Mouse (Mus musculus): ENCODE results near the gene Paip2b. TPM values are rescaled to one million over a fixed set of nuclear protein-coding genes. Genes with fewer than 3 reads are reported as not detected.
A peak's percentile ranks its signal among the peaks of the same experiment; 100 is the strongest.
"Not testable (repeated sequence)": the region's sequence is repeated elsewhere in the genome, so short reads cannot be mapped to it uniquely, and the experiment has no call there.

Paip2b gene
- polyA plus RNA-seq, 1 experiment from 2014 or later, result 18.2 TPM

DNA sequence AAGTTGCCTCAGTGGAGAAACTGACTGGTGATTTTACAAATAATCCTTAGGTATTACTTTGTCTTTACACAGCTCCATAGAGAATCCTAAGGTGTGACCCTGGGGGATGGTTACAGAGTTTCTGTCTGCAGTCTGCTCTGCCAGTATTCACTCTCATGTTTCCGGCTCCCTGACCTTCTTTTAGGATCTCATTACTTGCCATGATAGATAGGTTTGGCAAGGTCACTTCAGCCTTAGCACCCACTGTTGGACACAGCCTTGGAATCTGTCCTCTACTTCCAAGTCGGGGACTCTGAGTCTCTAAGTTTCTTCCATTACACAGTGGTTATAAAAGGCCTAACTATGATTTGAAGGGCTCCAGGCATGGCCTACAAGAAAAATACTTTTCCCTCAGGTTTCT, 17.9 kb upstream of the Paip2b start:
- Histone ChIP-seq H3K27ac (ENCODE audit: low read depth, low read length) (no peak overlapping the region), H3K4me2 (replicated peaks; ENCODE audit: low read depth, low read length) (no peak overlapping the region), H3K27me3 (ENCODE audit: control insufficient read depth, insufficient read depth, low read length) (no peaks in the 10 kb centered on the region), H3K4me3 (ENCODE audit: low read length) (no peak overlapping the region), H3K9ac (ENCODE audit: low read depth, low read length) (no peak overlapping the region), H3K4me1 (ENCODE audit: control insufficient read depth, insufficient read depth, low read length) (no peaks in the 10 kb centered on the region), H3K9me3 (ENCODE audit: control insufficient read depth, low read length) (no peaks in the 10 kb centered on the region), H3K36me3 (ENCODE audit: control insufficient read depth, insufficient read depth, low read length) (no peaks in the 10 kb centered on the region)
- 71% methylated on average over 2 of the region's 2 CpGs for WGBS
- ATAC-seq (ENCODE audit: low FRiP score, low TSS enrichment), result no peak

DNA sequence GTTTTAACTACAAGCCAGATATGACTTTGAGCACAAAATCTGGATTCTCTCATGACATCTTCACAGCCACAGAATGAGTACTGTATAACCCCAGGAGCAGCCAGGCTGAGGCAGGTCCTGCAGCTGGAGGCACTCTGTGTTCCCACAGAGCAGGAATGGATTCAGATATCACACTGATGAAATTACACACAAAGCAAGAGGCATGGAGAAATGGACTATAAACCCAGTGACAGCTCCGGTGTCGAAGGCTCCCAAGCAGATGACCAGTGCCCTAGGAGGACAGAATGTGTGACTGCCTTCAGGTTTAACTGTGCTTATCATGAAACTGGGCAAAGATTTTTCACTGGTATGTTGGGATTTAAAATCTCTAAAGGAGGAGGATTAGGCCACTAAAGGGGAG, 14.6 kb upstream of the Paip2b start:
- no peak overlapping the region for H3K4me2 ChIP-seq (replicated peaks; ENCODE audit: low read depth, low read length)
- H3K9me3 ChIP-seq (ENCODE audit: control insufficient read depth, low read length), result no peaks in the 10 kb centered on the region
- no peak overlapping the region for H3K4me3 ChIP-seq (ENCODE audit: low read length)
- H3K27ac ChIP-seq (ENCODE audit: low read depth, low read length), result no peak overlapping the region
- no peaks in the 10 kb centered on the region for H3K4me1 ChIP-seq (ENCODE audit: control insufficient read depth, insufficient read depth, low read length)
- WGBS, result 61% methylated on average over 2 of the region's 2 CpGs
- ATAC-seq (ENCODE audit: low FRiP score, low TSS enrichment), result no peak
- no peaks in the 10 kb centered on the region for H3K36me3 ChIP-seq (ENCODE audit: control insufficient read depth, insufficient read depth, low read length)
- no peak overlapping the region for H3K9ac ChIP-seq (ENCODE audit: low read depth, low read length)
- no peaks in the 10 kb centered on the region for H3K27me3 ChIP-seq (ENCODE audit: control insufficient read depth, insufficient read depth, low read length)

DNA sequence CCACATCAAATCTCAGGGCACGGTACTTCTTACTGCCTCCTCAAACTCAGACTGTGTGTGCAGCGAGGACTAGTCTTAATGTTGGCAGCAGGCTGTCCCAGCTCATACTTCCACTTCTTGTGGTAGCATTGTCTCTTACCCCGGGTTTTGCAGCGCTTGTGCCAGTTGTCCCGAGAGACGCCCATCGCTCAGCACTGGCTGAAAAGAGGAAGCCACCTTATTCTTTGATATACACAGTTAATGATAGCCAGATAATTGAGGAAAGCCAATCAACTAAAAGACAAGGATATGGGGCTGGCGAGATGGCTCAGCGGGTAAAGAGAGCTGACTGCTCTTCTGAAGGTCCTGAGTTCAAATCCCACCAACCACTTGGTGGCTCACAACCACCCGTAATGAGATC, 13.4 kb upstream of the Paip2b start:
- Histone ChIP-seq H3K4me1 (ENCODE audit: control insufficient read depth, insufficient read depth, low read length) (no peaks in the 10 kb centered on the region), H3K9me3 (ENCODE audit: control insufficient read depth, low read length) (no peaks in the 10 kb centered on the region), H3K9ac (ENCODE audit: low read depth, low read length) (no peak overlapping the region), H3K4me3 (ENCODE audit: low read length) (no peak overlapping the region), H3K4me2 (replicated peaks; ENCODE audit: low read depth, low read length) (no peak overlapping the region), H3K27ac (ENCODE audit: low read depth, low read length) (no peak overlapping the region), H3K36me3 (ENCODE audit: control insufficient read depth, insufficient read depth, low read length) (no peaks in the 10 kb centered on the region), H3K27me3 (ENCODE audit: control insufficient read depth, insufficient read depth, low read length) (no peaks in the 10 kb centered on the region)
- WGBS, result 94% methylated on average over 10 of the region's 10 CpGs
- ATAC-seq (ENCODE audit: low FRiP score, low TSS enrichment), result no peak

GRCm38 (mm10) chr6:83840086-83840485, 8.5 kb upstream of the Paip2b start:
- H3K9me3 ChIP-seq (ENCODE audit: control insufficient read depth, low read length), result no peaks in the 10 kb centered on the region
- H3K4me1 ChIP-seq (ENCODE audit: control insufficient read depth, insufficient read depth, low read length), result no peaks in the 10 kb centered on the region
- no peak overlapping the region for H3K4me2 ChIP-seq (replicated peaks; ENCODE audit: low read depth, low read length)
- ATAC-seq (ENCODE audit: low FRiP score, low TSS enrichment), result no peak
- no peaks in the 10 kb centered on the region for H3K27me3 ChIP-seq (ENCODE audit: control insufficient read depth, insufficient read depth, low read length)
- no peak overlapping the region for H3K9ac ChIP-seq (ENCODE audit: low read depth, low read length)
- no peak overlapping the region for H3K4me3 ChIP-seq (ENCODE audit: low read length)
- no peaks in the 10 kb centered on the region for H3K36me3 ChIP-seq (ENCODE audit: control insufficient read depth, insufficient read depth, low read length)
- WGBS, result 83% methylated on average over 6 of the region's 6 CpGs
- H3K27ac ChIP-seq (ENCODE audit: low read depth, low read length), result no peak overlapping the region

DNA sequence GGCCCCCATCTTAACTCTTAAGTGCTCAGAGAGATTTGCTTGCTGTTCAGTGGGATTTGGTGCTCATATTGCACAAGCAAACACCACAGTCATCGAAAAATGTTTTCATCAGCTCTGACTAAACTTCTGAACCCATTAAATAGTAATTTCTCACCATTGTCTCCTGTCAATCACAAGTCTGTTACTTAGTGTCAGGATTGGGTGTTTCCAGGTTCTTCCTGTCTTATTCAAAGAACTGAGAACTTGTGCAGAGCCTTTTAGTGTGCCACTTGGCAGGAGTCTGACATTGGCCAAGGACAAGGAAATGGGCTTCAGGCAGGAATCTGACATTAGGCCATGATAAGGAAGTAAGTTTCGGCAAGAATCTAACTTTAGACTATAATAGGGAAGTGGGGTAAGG, 6.5 kb upstream of the Paip2b start:
- Histone ChIP-seq H3K9me3 (ENCODE audit: control insufficient read depth, low read length) (no peaks in the 10 kb centered on the region), H3K4me2 (replicated peaks; ENCODE audit: low read depth, low read length) (no peak overlapping the region), H3K36me3 (ENCODE audit: control insufficient read depth, insufficient read depth, low read length) (no peaks in the 10 kb centered on the region), H3K27me3 (ENCODE audit: control insufficient read depth, insufficient read depth, low read length) (no peaks in the 10 kb centered on the region), H3K4me1 (ENCODE audit: control insufficient read depth, insufficient read depth, low read length) (no peaks in the 10 kb centered on the region), H3K4me3 (ENCODE audit: low read length) (no peak overlapping the region), H3K27ac (ENCODE audit: low read depth, low read length) (no peak overlapping the region), H3K9ac (ENCODE audit: low read depth, low read length) (no peak overlapping the region)
- WGBS, result 86% methylated on average over 2 of the region's 2 CpGs
- no peak for ATAC-seq (ENCODE audit: low FRiP score, low TSS enrichment)

GRCm38 (mm10) chr6:83836826-83837225, 5.3 kb upstream of the Paip2b start:
- no peak for ATAC-seq (ENCODE audit: low FRiP score, low TSS enrichment)
- H3K4me2 ChIP-seq (replicated peaks; ENCODE audit: low read depth, low read length), result no peak overlapping the region
- no peaks in the 10 kb centered on the region for H3K36me3 ChIP-seq (ENCODE audit: control insufficient read depth, insufficient read depth, low read length)
- no peak overlapping the region for H3K27ac ChIP-seq (ENCODE audit: low read depth, low read length)
- H3K4me3 ChIP-seq (ENCODE audit: low read length), result no peak overlapping the region
- H3K27me3 ChIP-seq (ENCODE audit: control insufficient read depth, insufficient read depth, low read length), result no peaks in the 10 kb centered on the region
- 82% methylated on average over 2 of the region's 2 CpGs for WGBS
- no peak overlapping the region for H3K9ac ChIP-seq (ENCODE audit: low read depth, low read length)
- no peaks in the 10 kb centered on the region for H3K9me3 ChIP-seq (ENCODE audit: control insufficient read depth, low read length)
- H3K4me1 ChIP-seq (ENCODE audit: control insufficient read depth, insufficient read depth, low read length), result no peaks in the 10 kb centered on the region

DNA sequence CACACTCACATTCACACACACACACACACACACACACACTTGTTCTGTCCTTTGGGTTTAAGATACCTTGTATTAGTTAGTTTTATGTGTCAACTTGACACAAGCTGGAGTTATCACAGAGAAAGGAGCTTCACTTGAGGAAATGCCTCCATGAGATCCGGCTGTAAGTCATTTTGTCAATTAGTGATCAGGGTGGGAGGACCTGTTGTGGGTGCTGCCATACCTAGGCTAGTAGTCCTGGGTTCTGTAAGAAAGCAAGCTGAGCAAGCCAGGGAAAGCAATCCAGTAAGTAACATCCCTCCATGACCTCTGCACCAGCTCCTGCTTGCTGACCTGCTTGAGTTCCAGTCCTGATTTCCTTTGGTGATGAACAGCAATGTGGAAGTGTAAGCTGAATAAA, 852 bp upstream of the Paip2b start:
- H3K4me3 ChIP-seq (ENCODE audit: low read length), result peak overlapping the region; percentile 14; the same call in 1 of the 2 replicates
- H3K27me3 ChIP-seq (ENCODE audit: control insufficient read depth, insufficient read depth, low read length); H3K4me1 ChIP-seq (ENCODE audit: control insufficient read depth, insufficient read depth, low read length); H3K27ac ChIP-seq (ENCODE audit: low read depth, low read length); ATAC-seq (ENCODE audit: low FRiP score, low TSS enrichment); H3K9ac ChIP-seq (ENCODE audit: low read depth, low read length); H3K36me3 ChIP-seq (ENCODE audit: control insufficient read depth, insufficient read depth, low read length); H3K9me3 ChIP-seq (ENCODE audit: control insufficient read depth, low read length): not testable (repeated sequence)
- whole genome bisulfite sequencing, result 66% methylated on average over 1 of the region's 1 CpGs
- peak overlapping the region; percentile 29; the same call in 1 of the 2 replicates for H3K4me2 ChIP-seq (replicated peaks; ENCODE audit: low read depth, low read length)

GRCm38 (mm10) chr6:83830941-83831605, 468 bp downstream of the Paip2b start:
- H3K4me3 ChIP-seq (ENCODE audit: low read length), result peak overlapping the region; percentile 62
- peaks cover 5% of the 10 kb centered on the region; the same call in 1 of the 2 replicates for H3K36me3 ChIP-seq (ENCODE audit: control insufficient read depth, insufficient read depth, low read length)
- peak overlapping the region; percentile 74 for H3K9ac ChIP-seq (ENCODE audit: low read depth, low read length)
- no peaks in the 10 kb centered on the region for H3K4me1 ChIP-seq (ENCODE audit: control insufficient read depth, insufficient read depth, low read length)
- H3K27ac ChIP-seq (ENCODE audit: low read depth, low read length), result peak overlapping the region; percentile 60; the same call in 1 of the 2 replicates
- H3K4me2 ChIP-seq (replicated peaks; ENCODE audit: low read depth, low read length), result peak overlapping the region; percentile 76
- under 1% methylated on average over 33 of the region's 35 CpGs for WGBS
- H3K27me3 ChIP-seq (ENCODE audit: control insufficient read depth, insufficient read depth, low read length), result no peaks in the 10 kb centered on the region
- no peaks in the 10 kb centered on the region for H3K9me3 ChIP-seq (ENCODE audit: control insufficient read depth, low read length)
- no peak for ATAC-seq (ENCODE audit: low FRiP score, low TSS enrichment)

GRCm38 (mm10) chr6:83821856-83822255, 9.7 kb downstream of the Paip2b start:
- H3K36me3 ChIP-seq (ENCODE audit: control insufficient read depth, insufficient read depth, low read length), result peaks cover under 1% of the 10 kb centered on the region; the same call in 1 of the 2 replicates
- no peak overlapping the region for H3K4me3 ChIP-seq (ENCODE audit: low read length)
- ATAC-seq (ENCODE audit: low FRiP score, low TSS enrichment), result no peak
- no peak overlapping the region for H3K9ac ChIP-seq (ENCODE audit: low read depth, low read length)
- no peak overlapping the region for H3K27ac ChIP-seq (ENCODE audit: low read depth, low read length)
- H3K9me3 ChIP-seq (ENCODE audit: control insufficient read depth, low read length), result peaks cover 6% of the 10 kb centered on the region; the same call in 1 of the 2 replicates
- WGBS, result 58% methylated on average over 2 of the region's 2 CpGs
- H3K4me2 ChIP-seq (replicated peaks; ENCODE audit: low read depth, low read length), result no peak overlapping the region
- H3K27me3 ChIP-seq (ENCODE audit: control insufficient read depth, insufficient read depth, low read length), result no peaks in the 10 kb centered on the region
- no peaks in the 10 kb centered on the region for H3K4me1 ChIP-seq (ENCODE audit: control insufficient read depth, insufficient read depth, low read length)

Data from kidney, embryonic 14.5 days (tissue).